ENCODE assay signal across 13 mouse cellular contexts in genomic region chr12:35503586-35503985, GRCm38 (mm10). TPM values are rescaled to one million over a fixed set of nuclear protein-coding genes. Genes with fewer than 3 reads are reported as not detected.
DNase-seq lines count a peak whose midpoint lies in the region; ATAC-seq and TF ChIP-seq lines count a peak whose summit lies in the region.
"Had no signal": no experiment of that assay in that cellular context is flagged by ENCODE, and none has a peak within 500 bp of the region (broad histone marks: within the 10 kb centered on the region; RNA-seq: fewer than 3 reads in every experiment).

No protein-coding gene starts in this region.

- no peak for DNase-seq in testis, postnatal 10 days (ENCODE audit: low spot score)
- no peak for DNase-seq in thymus, postnatal 14 days
- DNase-seq in spleen, postnatal 36 days (ENCODE audit: low spot score in 2 of 2): no peak
- DNase-seq: cerebellum, postnatal 36 days; right cerebral cortex, postnatal 4 days; thymus, postnatal 25 days had no signal

- ATAC-seq in intestine, embryonic 16.5 days: peak; percentile 40; the same call in 1 of the 2 replicates
- ATAC-seq in intestine, embryonic 15.5 days: no peak
- ATAC-seq: forebrain, embryonic 13.5 days had no signal

- no peak for TF ChIP-seq POLR2A in testis, adult 2 months (IDR thresholded peaks at IDR 0.05; ENCODE audit: control insufficient read depth, low read depth, low read length)

- H3K9me3 ChIP-seq in intestine, embryonic 16.5 days (ENCODE audit: control insufficient read depth, low read length): no peaks in the 10 kb centered on the region
- no peaks in the 10 kb centered on the region for H3K9me3 ChIP-seq in intestine, embryonic 15.5 days
- H3K9me3 ChIP-seq: forebrain, embryonic 13.5 days; hindbrain, embryonic 15.5 days; midbrain, embryonic 12.5 days had no signal

- peaks cover 11% of the 10 kb centered on the region for H3K36me3 ChIP-seq in intestine, embryonic 16.5 days (ENCODE audit: control insufficient read depth, insufficient read depth, low read length)
- 0 out of 2 replicates have a peak, but pooled peaks cover 5% of the 10 kb centered on the region for H3K36me3 ChIP-seq in intestine, embryonic 15.5 days
- H3K36me3 ChIP-seq in testis, adult 2 months (ENCODE audit: control insufficient read depth, insufficient read depth, low read length): no peaks in the 10 kb centered on the region
- H3K36me3 ChIP-seq: midbrain, embryonic 12.5 days had no signal

- H3K4me2 ChIP-seq in intestine, embryonic 16.5 days (ENCODE audit: low read depth, low read length): no peak overlapping the region
- H3K4me2 ChIP-seq in intestine, embryonic 15.5 days (replicated peaks): no peak overlapping the region
- H3K4me2 ChIP-seq: forebrain, embryonic 13.5 days; hindbrain, embryonic 15.5 days; midbrain, embryonic 12.5 days had no signal

- TF ChIP-seq CTCF in testis, adult 2 months (IDR thresholded peaks at IDR 0.05; ENCODE audit: control insufficient read depth, insufficient read depth, insufficient replicate concordance, low read depth, low read length): peak; percentile 47; the same call in 1 of the 2 replicates

- no peaks in the 10 kb centered on the region for H3K27me3 ChIP-seq in intestine, embryonic 16.5 days (replicated peaks; ENCODE audit: control insufficient read depth, insufficient read depth, low read length)
- H3K27me3 ChIP-seq in intestine, embryonic 15.5 days (replicated peaks): no peaks in the 10 kb centered on the region
- no peaks in the 10 kb centered on the region for H3K27me3 ChIP-seq in testis, adult 2 months (ENCODE audit: control insufficient read depth, insufficient read depth, low read length)
- H3K27me3 ChIP-seq: forebrain, embryonic 13.5 days; hindbrain, embryonic 15.5 days; midbrain, embryonic 12.5 days had no signal

- H3K27ac ChIP-seq in intestine, embryonic 16.5 days (ENCODE audit: low read length): no peak overlapping the region
- no peak overlapping the region for H3K27ac ChIP-seq in intestine, embryonic 15.5 days
- H3K27ac ChIP-seq in testis, adult 2 months (ENCODE audit: control insufficient read depth, insufficient read depth, low read depth, low read length): no peak overlapping the region; the same call in 1 of the 2 replicates
- peak overlapping the region; percentile 37; the same call in 1 of the 2 replicates for H3K27ac ChIP-seq in brown adipose tissue, adult 24 weeks (replicated peaks; ENCODE audit: low read depth, low read length)
- H3K27ac ChIP-seq: forebrain, embryonic 13.5 days; hindbrain, embryonic 15.5 days; midbrain, embryonic 12.5 days had no signal

- no peaks in the 10 kb centered on the region for H3K4me1 ChIP-seq in intestine, embryonic 16.5 days (ENCODE audit: control insufficient read depth, insufficient read depth, low read length)
- H3K4me1 ChIP-seq in intestine, embryonic 15.5 days (replicated peaks): no peaks in the 10 kb centered on the region
- H3K4me1 ChIP-seq in testis, adult 2 months (ENCODE audit: control insufficient read depth, insufficient read depth, low read length): peaks cover 11% of the 10 kb centered on the region
- H3K4me1 ChIP-seq in brown adipose tissue, adult 24 weeks (ENCODE audit: control insufficient read depth, insufficient read depth, insufficient read length, low read length): peaks cover 7% of the 10 kb centered on the region; the same call in 1 of the 2 replicates
- H3K4me1 ChIP-seq: forebrain, embryonic 13.5 days; hindbrain, embryonic 15.5 days; midbrain, embryonic 12.5 days had no signal

- WGBS in intestine, embryonic 16.5 days: 86% methylated on average over 7 of the region's 7 CpGs
- 82% methylated on average over 7 of the region's 7 CpGs for WGBS in intestine, embryonic 15.5 days

- no peak overlapping the region for H3K9ac ChIP-seq in intestine, embryonic 16.5 days (ENCODE audit: low read depth, low read length)
- H3K9ac ChIP-seq in intestine, embryonic 15.5 days: no peak overlapping the region
- H3K9ac ChIP-seq: forebrain, embryonic 13.5 days; hindbrain, embryonic 15.5 days; midbrain, embryonic 12.5 days had no signal

- no peak overlapping the region for H3K4me3 ChIP-seq in intestine, embryonic 16.5 days (ENCODE audit: low read length)
- no peak overlapping the region for H3K4me3 ChIP-seq in intestine, embryonic 15.5 days (replicated peaks)
- H3K4me3 ChIP-seq in testis, adult 2 months (ENCODE audit: control insufficient read depth, low read depth, low read length): no peak overlapping the region
- no peak overlapping the region for H3K4me3 ChIP-seq in brown adipose tissue, adult 24 weeks (ENCODE audit: insufficient read depth, low read depth, low read length)
- H3K4me3 ChIP-seq: forebrain, embryonic 13.5 days; hindbrain, embryonic 15.5 days; midbrain, embryonic 12.5 days had no signal

RNA-seq across cellular contexts. Expression of gene Ahr, which starts 31.3 kb away (rescaled TPM):
- polyA plus RNA-seq in intestine, embryonic 16.5 days (2015; fragmentation: Nextera tagmentation; extraction: Ambion mirVana): 5.7 and 7.2 TPM in 2 replicates
- 8.6 and 8.7 TPM in 2 replicates for polyA plus RNA-seq in intestine, embryonic 15.5 days (2015; fragmentation: Nextera tagmentation; extraction: Ambion mirVana)
- 0.36 and 0.54 TPM in 2 replicates for polyA plus RNA-seq in testis, adult 2 months (2012; rRNA removed)
- polyA plus RNA-seq in brown adipose tissue, adult 24 weeks (2012; ENCODE audit: insufficient read depth, insufficient read length, missing spikeins): 1.7 and 2.9 TPM in 2 replicates
